25 mouse cellular contexts compared by ENCODE assay signal in genomic region chr5:85485157-85485556, GRCm38 (mm10).
"Had no signal": no experiment of that assay in that cellular context is flagged by ENCODE, and none has a peak within 500 bp of the region (broad histone marks: within the 10 kb centered on the region; RNA-seq: fewer than 3 reads in every experiment).

No protein-coding gene starts in this region.

- H3K4me2 ChIP-seq: heart, embryonic 12.5 days; hindbrain, embryonic 12.5 days; hindbrain, embryonic 14.5 days; intestine, embryonic 15.5 days; limb, embryonic 13.5 days; limb, embryonic 15.5 days; liver, embryonic 12.5 days had no signal

- H3K27ac ChIP-seq: gastrocnemius, adult 2 months; heart, embryonic 10.5 days; hindbrain, embryonic 10.5 days; hindbrain, embryonic 12.5 days; hindbrain, embryonic 14.5 days; intestine, embryonic 15.5 days; layer of hippocampus, adult 2 months; left cerebral cortex, adult 2 months; limb, embryonic 13.5 days; limb, embryonic 15.5 days; liver, embryonic 12.5 days; liver, embryonic 14.5 days had no signal

- H3K27me3 ChIP-seq: heart, embryonic 12.5 days; hindbrain, embryonic 12.5 days; intestine, embryonic 15.5 days; limb, embryonic 13.5 days; limb, embryonic 15.5 days; liver, embryonic 12.5 days had no signal

- H3K36me3 ChIP-seq: heart, embryonic 10.5 days; heart, embryonic 12.5 days; hindbrain, embryonic 10.5 days; hindbrain, embryonic 12.5 days; intestine, embryonic 15.5 days; limb, embryonic 13.5 days; limb, embryonic 15.5 days; liver, embryonic 12.5 days had no signal

- H3K4me1 ChIP-seq: heart, embryonic 10.5 days; heart, embryonic 12.5 days; hindbrain, embryonic 10.5 days; hindbrain, embryonic 12.5 days; intestine, embryonic 15.5 days; limb, embryonic 13.5 days; limb, embryonic 15.5 days; liver, embryonic 12.5 days had no signal

- DNase-seq: gastrocnemius, adult 2 months; gastrocnemius, postnatal 10 days; gastrocnemius, postnatal 25 days; heart, adult 18-20 months; heart, postnatal 10 days; heart, postnatal 4 days; kidney, adult 18-20 months; kidney, adult 8-10 months; kidney, postnatal 10 days; kidney, postnatal 25 days; kidney, postnatal 4 days had no signal

- H3K9me3 ChIP-seq: heart, embryonic 10.5 days; hindbrain, embryonic 10.5 days; hindbrain, embryonic 12.5 days; intestine, embryonic 15.5 days; limb, embryonic 13.5 days; limb, embryonic 15.5 days had no signal

- H3K9ac ChIP-seq: heart, embryonic 12.5 days; hindbrain, embryonic 12.5 days; hindbrain, embryonic 14.5 days; intestine, embryonic 15.5 days; limb, embryonic 13.5 days; limb, embryonic 15.5 days; liver, embryonic 12.5 days; liver, embryonic 14.5 days had no signal

- ATAC-seq: inflammation-experienced regulatory T-cells, adult 6 months; intestine, embryonic 15.5 days; intestine, postnatal 0 days; liver, embryonic 12.5 days had no signal

- H3K4me3 ChIP-seq: gastrocnemius, adult 2 months; heart, embryonic 10.5 days; heart, embryonic 12.5 days; hindbrain, embryonic 10.5 days; hindbrain, embryonic 12.5 days; intestine, embryonic 15.5 days; layer of hippocampus, adult 2 months; left cerebral cortex, adult 2 months; limb, embryonic 13.5 days; limb, embryonic 15.5 days; liver, embryonic 12.5 days had no signal
